Mouse (Mus musculus): Measurements from ENCODE around the gene Rrp1.

DNA sequence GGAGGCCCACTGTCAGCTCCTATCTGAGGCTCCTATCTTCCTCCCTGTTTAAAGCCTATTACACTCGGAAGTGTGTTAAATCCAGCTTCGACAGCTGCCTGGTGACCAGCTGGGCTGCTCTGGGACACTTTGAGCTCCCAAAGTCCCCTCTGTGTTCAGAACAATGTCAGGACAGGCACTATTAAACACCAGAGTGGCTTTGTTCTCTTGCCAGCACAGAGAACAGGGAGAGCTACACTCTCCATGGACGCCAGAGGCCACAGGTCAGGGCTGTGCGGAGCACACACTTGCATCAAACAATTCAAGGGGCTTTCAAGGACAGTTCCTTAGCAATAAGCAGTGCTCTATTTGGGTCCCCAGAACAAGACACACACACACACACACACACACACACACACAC lies 39.8 kb upstream of the Rrp1 start:
- TF ChIP-seq POLR2A (IDR thresholded peaks at IDR 0.05; ENCODE audit: borderline replicate concordance, low read depth, low read length) (no peak), CTCF (IDR thresholded peaks at IDR 0.05; ENCODE audit: low read depth, low read length) (no peak)
